Mouse (Mus musculus): Measurements from ENCODE around the gene Vars. TPM values are rescaled to one million over a fixed set of nuclear protein-coding genes. Genes with fewer than 3 reads are reported as not detected.
"Not testable (repeated sequence)": the region's sequence is repeated elsewhere in the genome, so short reads cannot be mapped to it uniquely, and the experiment has no call there.

Gene Vars
- polyA plus RNA-seq, 1 experiment from 2014 or later, result 35.5 TPM

- 83% methylated on average over 4 of the region's 4 CpGs for WGBS
- H3K27me3 ChIP-seq (ENCODE audit: control insufficient read depth, insufficient read depth, low read length), result no peaks in the 10 kb centered on the region
- no peak overlapping the region for H3K9ac ChIP-seq (ENCODE audit: low read length)
- no peak overlapping the region for H3K4me2 ChIP-seq (replicated peaks; ENCODE audit: low read depth)
- H3K27ac ChIP-seq (replicated peaks), result no peak overlapping the region
- ATAC-seq (ENCODE audit: low FRiP score, low TSS enrichment) (no peak), DNase-seq (ENCODE audit: low spot score) (no peak)
- peaks cover 5% of the 10 kb centered on the region; the same call in 1 of the 2 replicates for H3K4me1 ChIP-seq (replicated peaks; ENCODE audit: control insufficient read depth, insufficient read depth)
- 0 out of 2 replicates have a peak, but pooled peaks cover 5% of the 10 kb centered on the region for H3K36me3 ChIP-seq (ENCODE audit: control insufficient read depth, insufficient read depth, low read length)
- H3K4me3 ChIP-seq (ENCODE audit: low read depth, low read length), result no peak overlapping the region
- H3K9me3 ChIP-seq (ENCODE audit: control insufficient read depth, low read length), result no peaks in the 10 kb centered on the region
- TF ChIP-seq CTCF (IDR thresholded peaks at IDR 0.05; ENCODE audit: low read depth) (no peak), EP300 (optimal IDR thresholded peaks at IDR 0.05) (no peak)
Measured at GRCm38 (mm10) chr17:34954831-34955230, 46.0 kb upstream of the Vars start.

DNA sequence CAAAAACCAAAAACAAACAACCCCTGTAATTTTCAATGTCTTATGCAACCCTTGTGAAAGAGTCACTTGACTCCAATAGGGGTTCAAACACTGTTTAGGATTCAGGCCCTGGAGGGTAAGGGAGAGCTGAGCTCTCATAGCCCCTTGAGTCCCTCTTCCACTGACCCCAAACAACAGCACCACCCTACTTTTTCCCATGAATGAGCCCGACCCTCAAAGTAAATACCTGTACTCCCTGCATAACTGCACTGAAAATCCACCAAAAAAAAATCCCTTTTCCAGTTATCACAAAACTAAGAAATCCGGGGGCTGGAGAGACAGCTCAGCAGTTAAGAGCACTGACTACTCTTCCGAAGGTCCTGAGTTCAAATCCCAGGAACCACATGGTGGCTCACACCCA is 44.9 kb upstream of the Vars start:
- ATAC-seq (ENCODE audit: low FRiP score, low TSS enrichment), result no peak
- Histone ChIP-seq H3K4me2 (replicated peaks; ENCODE audit: low read depth) (no peak overlapping the region), H3K27ac (replicated peaks) (no peak overlapping the region), H3K4me1 (replicated peaks; ENCODE audit: control insufficient read depth, insufficient read depth) (0 out of 2 replicates have a peak, but pooled peaks cover 3% of the 10 kb centered on the region), H3K27me3 (ENCODE audit: control insufficient read depth, insufficient read depth, low read length) (no peaks in the 10 kb centered on the region), H3K9ac (ENCODE audit: low read length) (no peak overlapping the region), H3K9me3 (ENCODE audit: control insufficient read depth, low read length) (no peaks in the 10 kb centered on the region), H3K36me3 (ENCODE audit: control insufficient read depth, insufficient read depth, low read length) (no peaks in the 10 kb centered on the region), H3K4me3 (ENCODE audit: low read depth, low read length) (no peak overlapping the region)
- whole genome bisulfite sequencing, result 74% methylated on average over 3 of the region's 3 CpGs
- no peak for DNase-seq (ENCODE audit: low spot score)
- TF ChIP-seq EP300 (optimal IDR thresholded peaks at IDR 0.05), result no peak
- no peak for TF ChIP-seq CTCF (IDR thresholded peaks at IDR 0.05; ENCODE audit: low read depth)

GRCm38 (mm10) chr17:34956340-34956739 is 44.4 kb upstream of the Vars start:
- Histone ChIP-seq H3K9ac (ENCODE audit: low read length) (no peak overlapping the region), H3K4me1 (replicated peaks; ENCODE audit: control insufficient read depth, insufficient read depth) (0 out of 2 replicates have a peak, but pooled peaks cover under 1% of the 10 kb centered on the region), H3K4me2 (replicated peaks; ENCODE audit: low read depth) (no peak overlapping the region), H3K4me3 (ENCODE audit: low read depth, low read length) (no peak overlapping the region), H3K9me3 (ENCODE audit: control insufficient read depth, low read length) (no peaks in the 10 kb centered on the region), H3K27ac (replicated peaks) (no peak overlapping the region), H3K27me3 (ENCODE audit: control insufficient read depth, insufficient read depth, low read length) (no peaks in the 10 kb centered on the region), H3K36me3 (ENCODE audit: control insufficient read depth, insufficient read depth, low read length) (no peaks in the 10 kb centered on the region)
- DNase-seq (ENCODE audit: low spot score), result no peak
- 31% methylated on average over 1 of the region's 1 CpGs for WGBS
- peak; percentile 81 for TF ChIP-seq CTCF (IDR thresholded peaks at IDR 0.05; ENCODE audit: low read depth)
- no peak for TF ChIP-seq EP300 (optimal IDR thresholded peaks at IDR 0.05)
- no peak for ATAC-seq (ENCODE audit: low FRiP score, low TSS enrichment)

GRCm38 (mm10) chr17:34957291-34957690 is 43.5 kb upstream of the Vars start:
- not testable (repeated sequence) for H3K27ac ChIP-seq (replicated peaks); H3K9me3 ChIP-seq (ENCODE audit: control insufficient read depth, low read length); DNase-seq (ENCODE audit: low spot score); H3K36me3 ChIP-seq (ENCODE audit: control insufficient read depth, insufficient read depth, low read length); ATAC-seq (ENCODE audit: low FRiP score, low TSS enrichment); H3K4me1 ChIP-seq (replicated peaks; ENCODE audit: control insufficient read depth, insufficient read depth); H3K9ac ChIP-seq (ENCODE audit: low read length); H3K27me3 ChIP-seq (ENCODE audit: control insufficient read depth, insufficient read depth, low read length)
- 24% methylated on average over 29 of the region's 40 CpGs for WGBS
- H3K4me2 ChIP-seq (replicated peaks; ENCODE audit: low read depth), result peak overlapping the region; percentile 23; the same call in 1 of the 2 replicates
- H3K4me3 ChIP-seq (ENCODE audit: low read depth, low read length), result 0 out of 2 replicates have a peak overlapping the region, but pooled peaks have one; percentile 10

DNA sequence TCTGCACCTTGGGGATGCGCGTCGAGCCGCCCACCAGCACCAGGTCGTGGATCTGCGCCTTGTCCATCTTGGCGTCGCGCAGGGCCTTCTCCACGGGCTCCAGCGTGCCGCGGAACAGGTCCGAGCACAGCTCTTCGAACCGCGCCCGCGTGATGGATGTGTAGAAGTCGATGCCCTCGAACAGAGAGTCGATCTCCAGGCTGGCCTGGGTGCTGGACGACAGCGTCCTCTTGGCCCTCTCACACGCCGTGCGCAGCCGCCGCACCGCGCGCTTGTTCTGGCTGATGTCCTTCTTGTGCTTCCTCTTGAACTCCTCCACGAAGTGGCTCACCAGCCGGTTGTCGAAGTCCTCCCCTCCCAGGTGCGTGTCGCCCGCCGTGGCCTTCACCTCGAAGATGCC is 42.8 kb upstream of the Vars start:
- H3K4me3 ChIP-seq (ENCODE audit: low read depth, low read length); H3K27me3 ChIP-seq (ENCODE audit: control insufficient read depth, insufficient read depth, low read length); H3K4me1 ChIP-seq (replicated peaks; ENCODE audit: control insufficient read depth, insufficient read depth); ATAC-seq (ENCODE audit: low FRiP score, low TSS enrichment); H3K36me3 ChIP-seq (ENCODE audit: control insufficient read depth, insufficient read depth, low read length); H3K4me2 ChIP-seq (replicated peaks; ENCODE audit: low read depth); H3K9ac ChIP-seq (ENCODE audit: low read length); H3K9me3 ChIP-seq (ENCODE audit: control insufficient read depth, low read length); DNase-seq (ENCODE audit: low spot score); H3K27ac ChIP-seq (replicated peaks): not testable (repeated sequence)
- 19% methylated on average over 10 of the region's 40 CpGs for WGBS

DNA sequence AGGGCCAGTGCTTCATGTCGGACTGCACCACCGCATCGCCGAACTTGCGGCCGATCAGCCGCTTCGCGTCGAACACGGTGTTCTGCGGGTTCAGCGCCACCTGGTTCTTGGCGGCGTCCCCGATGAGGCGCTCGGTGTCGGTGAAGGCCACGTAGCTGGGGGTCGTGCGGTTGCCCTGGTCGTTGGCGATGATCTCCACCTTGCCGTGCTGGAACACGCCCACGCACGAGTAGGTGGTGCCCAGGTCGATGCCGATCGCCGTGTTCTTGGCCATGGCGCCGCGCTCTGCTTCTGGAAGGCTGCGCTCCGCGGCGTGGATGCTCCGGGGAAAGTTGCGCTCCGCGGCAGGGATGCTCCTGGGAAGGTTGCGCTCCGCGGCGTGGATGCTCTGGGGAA is 42.1 kb upstream of the Vars start:
- peak; percentile 42 for ATAC-seq (ENCODE audit: low FRiP score, low TSS enrichment)
- H3K27me3 ChIP-seq (ENCODE audit: control insufficient read depth, insufficient read depth, low read length); H3K27ac ChIP-seq (replicated peaks); H3K9ac ChIP-seq (ENCODE audit: low read length); H3K9me3 ChIP-seq (ENCODE audit: control insufficient read depth, low read length); H3K36me3 ChIP-seq (ENCODE audit: control insufficient read depth, insufficient read depth, low read length); H3K4me1 ChIP-seq (replicated peaks; ENCODE audit: control insufficient read depth, insufficient read depth); DNase-seq (ENCODE audit: low spot score): not testable (repeated sequence)
- peak overlapping the region; percentile 40 for H3K4me2 ChIP-seq (replicated peaks; ENCODE audit: low read depth)
- peak overlapping the region; percentile 30 for H3K4me3 ChIP-seq (ENCODE audit: low read depth, low read length)
- WGBS, result 0% methylated on average over 19 of the region's 47 CpGs

DNA sequence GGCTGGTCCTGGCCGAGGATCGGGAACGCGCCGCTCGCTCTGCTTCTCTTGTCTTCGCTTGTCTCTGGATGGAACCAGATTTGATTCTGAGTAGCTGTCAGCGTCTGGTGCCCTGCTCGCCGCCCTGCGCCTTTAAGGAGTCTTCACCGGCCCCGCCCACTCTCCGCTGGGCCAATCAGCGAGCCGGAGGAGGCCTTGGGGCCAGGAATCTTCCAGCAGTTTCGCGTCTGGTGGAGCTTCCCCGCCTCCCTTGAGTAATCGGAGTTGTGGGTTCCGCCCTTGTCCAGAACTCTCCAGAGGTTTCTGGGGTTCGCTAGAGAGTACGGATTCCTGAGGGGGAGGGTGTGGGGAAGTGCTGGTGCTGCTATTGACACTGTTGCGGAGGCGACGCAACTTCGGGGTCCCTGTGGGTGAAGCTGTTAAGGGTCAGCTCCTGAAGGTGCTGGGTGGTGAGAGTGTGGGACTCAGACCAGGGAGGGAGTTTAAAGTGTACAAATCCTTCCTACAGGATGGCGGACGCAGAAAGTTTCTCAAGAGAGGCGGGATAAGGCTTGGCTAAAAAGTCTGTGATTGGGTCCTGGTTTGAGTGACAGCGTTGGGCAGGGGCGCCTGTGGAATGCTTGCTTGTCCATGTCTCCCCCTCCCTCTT is 41.5 kb upstream of the Vars start, which contains the start of gene Hspa1b:
Gene Hspa1b (minus strand): TSS at position 109 of the 649 bp plus-strand sequence.
- Histone ChIP-seq H3K27ac (replicated peaks) (peak within 1 kb of the TSS; percentile 98), H3K4me3 (ENCODE audit: low read depth, low read length) (peak within 1 kb of the TSS; percentile 51), H3K4me2 (replicated peaks; ENCODE audit: low read depth) (peak within 1 kb of the TSS; percentile 68), H3K9ac (ENCODE audit: low read length) (peak within 1 kb of the TSS; percentile 68)
- H3K36me3 ChIP-seq (ENCODE audit: control insufficient read depth, insufficient read depth, low read length); H3K4me1 ChIP-seq (replicated peaks; ENCODE audit: control insufficient read depth, insufficient read depth); H3K27me3 ChIP-seq (ENCODE audit: control insufficient read depth, insufficient read depth, low read length); H3K9me3 ChIP-seq (ENCODE audit: control insufficient read depth, low read length): not testable (repeated sequence)
- DNase-seq (ENCODE audit: low spot score) (peak; percentile 79), ATAC-seq (ENCODE audit: low FRiP score, low TSS enrichment) (peak; percentile 93)
- WGBS, result under 1% methylated on average over 26 of the region's 32 CpGs
